Mouse (Mus musculus) embryonic fibroblast, embryonic 13.5 days (primary cell): ENCODE data around the gene Uchl1.

ENCODE experiments used
- CTCF ChIP-seq: IDR thresholded peaks from 2 replicates; pipeline ENCODE4 v1.5.1; 2011; ENCODE audit warnings: mild to moderate bottlenecking, control low read depth, low read length, moderate library complexity, borderline replicate concordance; ENCODE audit not compliant: insufficient read depth
- POLR2A ChIP-seq: IDR thresholded peaks from 2 replicates; pipeline ENCODE4 v1.6.1; 2011; ENCODE audit warnings: low read depth, mild to moderate bottlenecking, control low read depth, low read length, moderate library complexity

DNA sequence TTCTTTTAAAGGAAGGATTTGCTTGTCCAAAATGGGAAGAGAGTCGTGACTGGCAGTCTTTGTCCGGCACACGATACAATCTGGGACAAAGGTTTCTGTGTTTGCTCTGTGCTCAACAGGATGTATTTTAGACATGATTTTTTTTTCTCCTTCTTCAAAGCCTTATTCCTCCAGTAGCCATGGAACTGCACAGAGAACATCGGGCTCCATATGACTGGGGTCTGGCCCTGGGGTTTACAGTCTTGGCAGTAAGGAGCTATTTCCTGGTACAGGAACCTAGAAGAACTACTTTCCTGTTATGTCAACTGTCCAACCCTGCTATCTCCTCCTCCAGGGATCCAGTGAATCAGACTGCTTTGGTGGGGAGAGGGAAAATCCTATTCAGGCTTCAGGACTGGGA lies 47.1 kb downstream of the Uchl1 start:
- TF ChIP-seq CTCF (no peak), POLR2A (no peak)
